Mouse (Mus musculus): Measurements from ENCODE around the gene Klf16.
A peak's percentile ranks its signal among the peaks of the same experiment; 100 is the strongest.

DNA sequence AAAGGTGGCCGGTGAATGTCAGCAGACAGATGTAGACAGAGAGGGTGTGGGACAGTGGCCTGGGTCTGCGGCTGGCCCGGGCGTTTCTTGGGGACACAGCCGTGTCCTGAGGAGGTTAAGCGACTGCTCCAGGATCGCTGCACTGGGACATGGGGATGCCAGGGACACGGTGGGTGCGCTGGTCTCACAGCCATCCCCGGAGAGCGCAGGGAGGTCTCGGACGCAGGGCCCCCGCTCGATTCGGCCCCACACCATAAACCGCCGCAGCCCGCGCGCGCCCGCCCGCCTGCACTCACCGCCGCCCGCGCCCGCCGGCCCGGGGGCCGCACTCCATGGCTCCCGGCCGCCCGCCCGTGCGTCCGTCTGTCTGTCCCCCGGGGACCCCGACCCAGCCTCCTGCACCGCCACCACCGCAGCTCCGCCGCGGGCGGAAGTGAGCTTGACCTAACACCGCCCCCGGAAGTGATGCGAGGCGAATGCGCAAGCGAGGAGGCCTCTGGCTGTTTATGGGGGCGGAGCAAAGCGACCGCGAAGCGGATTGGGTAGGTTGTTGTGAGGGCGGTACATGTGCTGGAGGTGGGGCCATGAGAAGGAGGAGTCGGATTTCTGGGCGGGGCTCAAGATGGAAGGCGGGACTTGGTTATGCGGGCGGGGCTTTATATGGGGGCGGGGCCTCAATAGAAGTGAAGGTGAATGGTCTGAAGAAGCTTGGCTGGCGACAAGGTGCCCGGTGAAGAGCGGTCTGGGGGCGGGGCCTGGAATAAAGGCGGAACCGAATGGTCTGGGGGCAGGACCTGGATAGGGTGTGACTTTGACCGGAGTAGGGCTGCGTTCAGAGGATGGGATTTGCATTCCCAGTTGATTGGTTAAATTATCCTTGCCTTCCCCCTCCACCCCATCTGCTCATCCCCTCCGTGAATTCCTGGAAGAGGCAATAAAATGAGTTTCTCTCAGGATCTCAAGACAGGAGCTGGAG lies 13.0 kb upstream of the Klf16 start, which contains the start of gene Abhd17a:
- no peak for TF ChIP-seq CTCF (IDR thresholded peaks at IDR 0.05; ENCODE audit: insufficient read depth, low read depth, low read length)
- TF ChIP-seq POLR2A (IDR thresholded peaks at IDR 0.05; ENCODE audit: insufficient read depth, low read depth, low read length) = peak; percentile 79
